Mouse (Mus musculus): ENCODE results near the gene Eif2b5. TPM values are rescaled to one million over a fixed set of nuclear protein-coding genes. Genes with fewer than 3 reads are reported as not detected.
"Not testable (repeated sequence)": the region's sequence is repeated elsewhere in the genome, so short reads cannot be mapped to it uniquely, and the experiment has no call there.

The Eif2b5 gene
- polyA plus RNA-seq, 1 experiment from 2014 or later, result 103 TPM

GRCm38 (mm10) chr16:20476857-20477256 lies 21.8 kb upstream of the Eif2b5 start:
- no peak overlapping the region for H3K9ac ChIP-seq
- H3K4me2 ChIP-seq, result no peak overlapping the region
- no peak overlapping the region for H3K27ac ChIP-seq (replicated peaks)
- H3K4me1 ChIP-seq (replicated peaks), result peaks cover 7% of the 10 kb centered on the region
- H3K27me3 ChIP-seq, result no peaks in the 10 kb centered on the region
- no peak overlapping the region for H3K4me3 ChIP-seq
- ATAC-seq (ENCODE audit: low read depth), result no peak
- H3K9me3 ChIP-seq, result no peaks in the 10 kb centered on the region
- WGBS, result 59% methylated on average over 1 of the region's 1 CpGs
- H3K36me3 ChIP-seq, result no peaks in the 10 kb centered on the region

- peaks cover 7% of the 10 kb centered on the region for H3K4me1 ChIP-seq (replicated peaks)
- H3K27ac ChIP-seq (replicated peaks), result no peak overlapping the region
- no peak for ATAC-seq (ENCODE audit: low read depth)
- WGBS, result 54% methylated on average over 3 of the region's 3 CpGs
- no peak overlapping the region for H3K4me2 ChIP-seq
- no peaks in the 10 kb centered on the region for H3K27me3 ChIP-seq
- no peaks in the 10 kb centered on the region for H3K36me3 ChIP-seq
- no peak overlapping the region for H3K9ac ChIP-seq
- H3K4me3 ChIP-seq, result no peak overlapping the region
- H3K9me3 ChIP-seq, result no peaks in the 10 kb centered on the region
These were observed 21.3 kb upstream of the Eif2b5 start for GRCm38 (mm10) chr16:20477270-20477669.

DNA sequence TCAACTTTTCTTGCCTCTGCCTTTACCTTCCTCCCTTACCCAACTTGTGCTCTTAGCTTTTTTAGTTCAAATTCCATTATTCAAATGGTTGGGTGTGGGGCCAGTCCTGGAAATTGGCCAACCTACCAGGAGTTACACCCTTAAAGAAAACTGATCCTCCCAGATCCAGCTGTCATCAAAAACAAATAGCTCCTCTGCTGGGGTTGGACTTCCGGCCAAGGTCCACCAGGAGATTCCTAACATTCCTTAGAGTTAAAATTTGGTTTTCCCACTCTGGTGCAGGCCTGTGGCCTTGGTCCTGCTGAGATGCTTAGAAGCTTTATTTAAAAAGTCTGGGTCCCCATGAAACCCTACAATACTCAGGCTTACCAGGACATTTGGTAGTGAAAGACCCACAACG lies 20.1 kb upstream of the Eif2b5 start:
- H3K9ac ChIP-seq, result no peak overlapping the region
- H3K27ac ChIP-seq (replicated peaks), result no peak overlapping the region
- no peak for ATAC-seq (ENCODE audit: low read depth)
- H3K4me3 ChIP-seq, result no peak overlapping the region
- H3K36me3 ChIP-seq, result no peaks in the 10 kb centered on the region
- peaks cover 7% of the 10 kb centered on the region for H3K4me1 ChIP-seq (replicated peaks)
- WGBS, result 62% methylated on average over 2 of the region's 2 CpGs
- no peak overlapping the region for H3K4me2 ChIP-seq
- H3K9me3 ChIP-seq, result no peaks in the 10 kb centered on the region
- no peaks in the 10 kb centered on the region for H3K27me3 ChIP-seq

DNA sequence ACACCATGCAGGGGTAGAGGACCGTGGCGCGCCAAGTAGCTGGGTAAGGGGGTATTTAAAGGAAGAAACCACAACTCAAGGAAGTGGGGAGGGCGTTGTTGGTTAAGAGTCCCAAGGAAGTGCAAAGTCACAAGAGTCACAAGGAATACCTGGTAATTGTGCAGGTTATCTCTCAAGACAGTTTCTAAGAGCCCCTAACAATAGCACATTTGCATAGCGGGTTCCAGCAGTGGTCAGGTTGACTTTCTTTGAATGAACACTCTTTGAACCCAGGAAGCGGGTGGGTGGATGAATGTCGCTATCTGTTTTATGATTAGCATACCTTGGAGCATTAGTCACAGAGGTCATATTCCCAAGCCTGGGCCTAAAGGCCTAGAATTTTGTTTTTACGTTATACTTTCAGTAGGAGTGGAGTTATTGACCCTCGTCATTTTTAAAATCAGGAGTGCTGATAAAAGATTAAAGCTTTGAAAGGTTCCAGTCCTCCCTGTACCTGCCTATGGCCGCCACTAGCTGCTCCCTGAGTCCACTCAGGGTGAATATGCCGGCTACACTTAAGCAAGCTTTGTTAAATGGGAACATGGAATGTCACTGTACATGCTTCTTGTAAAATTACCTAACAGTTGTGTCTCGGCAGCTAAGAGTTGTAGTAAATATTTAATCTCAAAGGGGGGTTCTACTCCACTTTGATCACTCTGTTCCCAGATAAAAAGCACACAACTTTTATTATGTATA lies 19.4 kb upstream of the Eif2b5 start:
- not testable (repeated sequence) for H3K4me2 ChIP-seq
- WGBS, result 95% methylated on average over 12 of the region's 12 CpGs

GRCm38 (mm10) chr16:20480115-20480514 lies 18.5 kb upstream of the Eif2b5 start:
- ATAC-seq (ENCODE audit: low read depth), result no peak; the same call in 1 of the 2 replicates
- 27% methylated on average over 3 of the region's 3 CpGs for WGBS
- H3K9me3 ChIP-seq, result no peaks in the 10 kb centered on the region

More for the DNA sequence above, 19.4 kb upstream of the Eif2b5 start:
- not testable (repeated sequence) for H3K36me3 ChIP-seq; H3K9ac ChIP-seq; H3K4me1 ChIP-seq (replicated peaks); H3K27ac ChIP-seq (replicated peaks); H3K4me3 ChIP-seq; ATAC-seq (ENCODE audit: low read depth); H3K27me3 ChIP-seq; H3K9me3 ChIP-seq

GRCm38 (mm10) chr16:20481746-20482145 lies 16.9 kb upstream of the Eif2b5 start:
- H3K9me3 ChIP-seq, result no peaks in the 10 kb centered on the region
- 81% methylated on average over 2 of the region's 2 CpGs for WGBS
- no peak overlapping the region for H3K4me3 ChIP-seq
- H3K27me3 ChIP-seq, result no peaks in the 10 kb centered on the region
- H3K4me2 ChIP-seq, result no peak overlapping the region
- no peak overlapping the region for H3K9ac ChIP-seq
- H3K36me3 ChIP-seq, result no peaks in the 10 kb centered on the region
- no peak overlapping the region for H3K27ac ChIP-seq (replicated peaks)
- ATAC-seq (ENCODE audit: low read depth), result no peak
- peaks cover 7% of the 10 kb centered on the region for H3K4me1 ChIP-seq (replicated peaks)

More at GRCm38 (mm10) chr16:20480115-20480514, 18.5 kb upstream of the Eif2b5 start:
- no peak overlapping the region for H3K9ac ChIP-seq
- no peak overlapping the region for H3K27ac ChIP-seq (replicated peaks)
- no peaks in the 10 kb centered on the region for H3K27me3 ChIP-seq
- H3K4me2 ChIP-seq, result no peak overlapping the region
- no peaks in the 10 kb centered on the region for H3K36me3 ChIP-seq
- peaks cover 7% of the 10 kb centered on the region for H3K4me1 ChIP-seq (replicated peaks)
- H3K4me3 ChIP-seq, result no peak overlapping the region

DNA sequence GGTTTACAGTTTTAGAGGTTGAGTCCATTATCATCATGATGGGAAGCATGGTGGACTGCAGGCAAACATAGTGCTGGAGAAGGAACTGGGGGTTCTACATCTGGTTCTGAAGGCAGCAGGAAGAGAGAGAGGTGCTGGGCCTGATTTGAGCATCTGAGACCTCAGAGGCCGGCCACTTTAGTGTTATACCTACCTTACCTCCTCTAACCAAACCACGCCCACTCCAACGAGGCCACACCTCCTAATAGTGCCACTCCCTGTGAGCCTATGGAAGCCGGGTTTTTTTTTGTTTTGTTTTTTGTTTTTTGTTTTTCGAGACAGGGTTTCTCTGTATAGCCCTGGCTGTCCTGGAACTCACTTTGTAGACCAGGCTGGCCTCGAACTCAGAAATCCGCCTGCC lies 14.9 kb upstream of the Eif2b5 start:
- H3K27ac ChIP-seq (replicated peaks); H3K9me3 ChIP-seq; H3K4me2 ChIP-seq; H3K4me3 ChIP-seq; H3K27me3 ChIP-seq; H3K9ac ChIP-seq; H3K4me1 ChIP-seq (replicated peaks); H3K36me3 ChIP-seq; ATAC-seq (ENCODE audit: low read depth): not testable (repeated sequence)
- WGBS, result 89% methylated on average over 7 of the region's 7 CpGs

GRCm38 (mm10) chr16:20485061-20485460 lies 13.6 kb upstream of the Eif2b5 start:
- H3K4me1 ChIP-seq (replicated peaks), result no peaks in the 10 kb centered on the region
- no peaks in the 10 kb centered on the region for H3K36me3 ChIP-seq
- no peaks in the 10 kb centered on the region for H3K27me3 ChIP-seq
- H3K9ac ChIP-seq, result no peak overlapping the region
- no peak overlapping the region for H3K4me3 ChIP-seq
- H3K4me2 ChIP-seq, result no peak overlapping the region
- no peak overlapping the region for H3K27ac ChIP-seq (replicated peaks)
- no peak for ATAC-seq (ENCODE audit: low read depth)
- H3K9me3 ChIP-seq, result no peaks in the 10 kb centered on the region
- WGBS, result 37% methylated on average over 4 of the region's 4 CpGs

DNA sequence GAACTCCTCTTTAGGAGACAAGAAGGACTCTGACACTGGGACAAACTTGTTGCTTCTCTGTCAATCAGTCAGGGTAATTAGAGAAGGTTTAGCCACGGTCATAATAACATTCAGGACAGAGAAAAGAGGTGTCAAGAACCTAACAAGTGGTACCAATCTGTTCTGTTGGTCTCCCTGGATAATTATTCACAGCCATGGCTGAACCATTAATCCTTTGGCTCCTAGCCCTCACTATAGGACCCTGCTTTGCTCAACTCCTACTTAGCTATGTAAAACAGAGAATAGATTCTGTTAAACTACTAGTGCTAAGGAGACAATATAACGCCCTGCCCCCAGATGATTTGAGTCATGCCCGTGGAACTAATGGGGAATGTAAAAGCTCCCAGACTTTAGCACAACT lies 12.6 kb upstream of the Eif2b5 start:
- no peaks in the 10 kb centered on the region for H3K9me3 ChIP-seq
- H3K36me3 ChIP-seq, result no peaks in the 10 kb centered on the region
- no peaks in the 10 kb centered on the region for H3K27me3 ChIP-seq
- WGBS, result 60% methylated on average over 3 of the region's 3 CpGs
- H3K27ac ChIP-seq (replicated peaks), result no peak overlapping the region
- H3K4me3 ChIP-seq, result no peak overlapping the region
- no peak overlapping the region for H3K9ac ChIP-seq
- no peak for ATAC-seq (ENCODE audit: low read depth)
- H3K4me2 ChIP-seq, result no peak overlapping the region
- no peaks in the 10 kb centered on the region for H3K4me1 ChIP-seq (replicated peaks)

DNA sequence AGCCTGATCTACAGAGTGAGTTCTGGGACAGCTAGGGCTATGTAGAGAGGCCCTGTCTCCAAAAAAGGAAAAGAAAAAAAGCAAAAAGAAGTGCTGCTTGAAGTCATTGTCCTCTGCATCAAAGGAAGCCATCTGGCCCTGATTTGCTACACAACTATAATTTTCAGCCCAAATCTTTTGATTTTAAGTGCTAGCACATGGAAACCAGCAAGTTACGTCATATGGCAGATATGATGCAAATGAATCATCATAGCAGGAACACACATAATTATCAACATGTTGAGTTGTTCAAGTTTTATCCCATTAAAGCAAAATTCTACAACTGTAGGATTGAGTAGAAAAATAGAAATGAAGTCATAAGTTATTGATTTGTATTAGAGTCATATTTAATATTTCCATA lies 10.5 kb upstream of the Eif2b5 start:
- Histone ChIP-seq H3K4me3 (no peak overlapping the region), H3K27ac (replicated peaks) (no peak overlapping the region), H3K9me3 (no peaks in the 10 kb centered on the region), H3K4me2 (no peak overlapping the region), H3K36me3 (no peaks in the 10 kb centered on the region), H3K9ac (no peak overlapping the region), H3K27me3 (no peaks in the 10 kb centered on the region), H3K4me1 (replicated peaks) (no peaks in the 10 kb centered on the region)
- WGBS, result 88% methylated on average over 1 of the region's 1 CpGs
- no peak for ATAC-seq (ENCODE audit: low read depth)

GRCm38 (mm10) chr16:20488751-20489150 lies 9.9 kb upstream of the Eif2b5 start:
- not testable (repeated sequence) for H3K27me3 ChIP-seq; H3K27ac ChIP-seq (replicated peaks); H3K9ac ChIP-seq; ATAC-seq (ENCODE audit: low read depth); H3K36me3 ChIP-seq; H3K4me2 ChIP-seq; H3K4me3 ChIP-seq; H3K9me3 ChIP-seq; H3K4me1 ChIP-seq (replicated peaks)
- 86% methylated on average over 9 of the region's 9 CpGs for WGBS

- Histone ChIP-seq H3K4me3 (no peak overlapping the region), H3K9ac (no peak overlapping the region), H3K27me3 (no peaks in the 10 kb centered on the region), H3K9me3 (no peaks in the 10 kb centered on the region), H3K36me3 (no peaks in the 10 kb centered on the region), H3K4me1 (replicated peaks) (no peaks in the 10 kb centered on the region), H3K27ac (replicated peaks) (no peak overlapping the region), H3K4me2 (no peak overlapping the region)
- WGBS, result 80% methylated on average over 2 of the region's 2 CpGs
- no peak for ATAC-seq (ENCODE audit: low read depth)
These were observed 9.4 kb upstream of the Eif2b5 start for GRCm38 (mm10) chr16:20489233-20489632.

DNA sequence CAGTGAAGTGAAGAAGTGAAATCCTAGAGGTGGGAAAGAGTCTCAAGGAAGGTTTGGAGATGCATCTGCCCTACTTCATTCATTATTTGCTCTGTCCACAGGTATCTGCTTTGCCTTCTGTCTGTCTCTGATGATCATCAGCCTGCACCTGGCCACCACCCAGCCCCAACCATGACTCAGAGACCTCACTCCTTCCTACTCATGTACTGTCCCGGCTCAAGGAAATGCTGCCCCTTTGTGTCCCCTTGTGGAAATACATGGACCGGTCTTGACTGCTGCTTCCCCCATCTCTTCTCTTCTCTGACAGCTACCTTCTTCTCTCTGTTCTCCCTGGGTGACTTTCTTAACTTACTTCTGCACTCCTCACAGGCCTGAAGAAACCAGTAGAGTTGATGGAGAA lies 8.0 kb upstream of the Eif2b5 start:
- H3K27me3 ChIP-seq, result no peaks in the 10 kb centered on the region
- ATAC-seq (ENCODE audit: low read depth), result no peak
- no peak overlapping the region for H3K9ac ChIP-seq
- no peaks in the 10 kb centered on the region for H3K4me1 ChIP-seq (replicated peaks)
- H3K9me3 ChIP-seq, result no peaks in the 10 kb centered on the region
- 58% methylated on average over 2 of the region's 2 CpGs for WGBS
- no peak overlapping the region for H3K27ac ChIP-seq (replicated peaks)
- H3K4me3 ChIP-seq, result no peak overlapping the region
- H3K36me3 ChIP-seq, result no peaks in the 10 kb centered on the region
- H3K4me2 ChIP-seq, result no peak overlapping the region

All from neural tube, embryonic 13.5 days (tissue).